Mouse (Mus musculus) cerebellum, adult 2 months (tissue): ENCODE measurements around the gene Tmem239.

ENCODE experiments used
- CTCF ChIP-seq: fragments of 200-500 bp; IDR thresholded peaks from 2 replicates; pipeline ENCODE4 v1.5.1; 2011; ENCODE audit warnings: low read depth, mild to moderate bottlenecking, control low read depth, low read length, moderate library complexity, borderline replicate concordance; ENCODE audit not compliant: insufficient read depth
- POLR2A ChIP-seq: fragments of 200-500 bp; IDR thresholded peaks from 2 replicates; pipeline ENCODE4 v1.6.1; 2011; ENCODE audit warnings: low read length, control low read depth, borderline replicate concordance; ENCODE audit not compliant: insufficient read depth

- TF ChIP-seq CTCF, result no peak
- no peak for TF ChIP-seq POLR2A
These were observed 8.0 kb downstream of the Tmem239 start for GRCm38 (mm10) chr2:130414094-130414856.
